Mouse (Mus musculus): ENCODE measurements around the gene Ttc41.

DNA sequence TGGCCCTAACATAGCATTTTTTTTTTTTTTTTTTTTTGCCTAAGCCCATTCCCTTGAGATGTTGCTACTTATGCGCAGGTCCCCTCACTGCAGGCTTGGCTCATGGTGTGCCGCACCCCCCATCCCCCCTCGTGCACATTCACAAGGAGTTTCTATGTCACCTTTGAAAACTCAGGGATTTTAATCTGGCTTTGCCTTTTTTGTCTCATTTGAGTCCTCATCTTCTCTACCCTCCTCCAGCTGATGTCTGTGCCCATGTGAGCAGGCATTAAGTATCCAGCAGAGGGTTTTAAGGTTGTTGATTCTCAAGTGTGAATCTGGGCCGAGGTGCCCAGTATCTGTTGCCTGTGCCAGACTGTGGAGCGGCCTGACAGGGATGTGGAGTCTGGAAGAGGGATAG is 76.0 kb downstream of the Ttc41 start:
- TF ChIP-seq EP300 (IDR thresholded peaks at IDR 0.05) (no peak), CTCF (IDR thresholded peaks at IDR 0.05) (no peak)

Measured in lung, postnatal 0 days (tissue).